Comparison of ENCODE assay signal across 10 mouse cellular contexts in genomic region chr19:59261604-59262003, GRCm38 (mm10). TPM values are rescaled to one million over a fixed set of nuclear protein-coding genes. Genes with fewer than 3 reads are reported as not detected.
DNase-seq lines count a peak whose midpoint lies in the region; ATAC-seq and TF ChIP-seq lines count a peak whose summit lies in the region.
"Had no signal": no experiment of that assay in that cellular context is flagged by ENCODE, and none has a peak within 500 bp of the region (broad histone marks: within the 10 kb centered on the region; RNA-seq: fewer than 3 reads in every experiment).

No protein-coding gene starts in this region.

- no peak overlapping the region for H3K27ac ChIP-seq in kidney, adult 2 months (ENCODE audit: insufficient read depth, low read depth, low read length)
- H3K27ac ChIP-seq in forebrain, embryonic 12.5 days = no peak overlapping the region
- H3K27ac ChIP-seq in limb, embryonic 15.5 days = no peak overlapping the region
- no peak overlapping the region for H3K27ac ChIP-seq in neural tube, embryonic 12.5 days
- no peak overlapping the region for H3K27ac ChIP-seq in layer of hippocampus, adult 2 months

- no peak for TF ChIP-seq POLR2A in kidney, adult 2 months (IDR thresholded peaks at IDR 0.05; ENCODE audit: low read depth, low read length)

- TF ChIP-seq CTCF in kidney, adult 2 months (conservative IDR thresholded peaks at IDR 0.05; ENCODE audit: insufficient read depth, insufficient read length, low read depth, low read length) = no peak
- TF ChIP-seq CTCF in layer of hippocampus, adult 2 months (conservative IDR thresholded peaks at IDR 0.05) = no peak

- peak overlapping the region; percentile 83 for H3K4me2 ChIP-seq in forebrain, embryonic 12.5 days
- peak overlapping the region; percentile 90 for H3K4me2 ChIP-seq in limb, embryonic 15.5 days
- H3K4me2 ChIP-seq in neural tube, embryonic 12.5 days (replicated peaks) = peak overlapping the region; percentile 86

- WGBS in kidney, adult 2 months = 46% methylated on average over 7 of the region's 7 CpGs
- 50% methylated on average over 7 of the region's 7 CpGs for WGBS in forebrain, embryonic 12.5 days
- WGBS in limb, embryonic 15.5 days = 59% methylated on average over 7 of the region's 7 CpGs
- WGBS in neural tube, embryonic 12.5 days = 57% methylated on average over 7 of the region's 7 CpGs

- no peaks in the 10 kb centered on the region for H3K27me3 ChIP-seq in kidney, adult 2 months (replicated peaks; ENCODE audit: control insufficient read depth, insufficient read depth, low read length)
- peaks cover 48% of the 10 kb centered on the region for H3K27me3 ChIP-seq in forebrain, embryonic 12.5 days
- peaks cover 31% of the 10 kb centered on the region for H3K27me3 ChIP-seq in limb, embryonic 15.5 days
- H3K27me3 ChIP-seq in neural tube, embryonic 12.5 days (replicated peaks) = peaks cover 22% of the 10 kb centered on the region

- no peak overlapping the region for H3K4me3 ChIP-seq in kidney, adult 2 months (ENCODE audit: insufficient read depth, low read depth, low read length)
- peak overlapping the region; percentile 49 for H3K4me3 ChIP-seq in forebrain, embryonic 12.5 days (replicated peaks)
- H3K4me3 ChIP-seq in limb, embryonic 15.5 days = no peak overlapping the region
- H3K4me3 ChIP-seq in neural tube, embryonic 12.5 days = no peak overlapping the region
- no peak overlapping the region for H3K4me3 ChIP-seq in layer of hippocampus, adult 2 months

- H3K36me3 ChIP-seq in kidney, adult 2 months (ENCODE audit: control insufficient read depth, insufficient read depth, low read length) = no peaks in the 10 kb centered on the region
- H3K36me3 ChIP-seq in forebrain, embryonic 12.5 days (replicated peaks) = no peaks in the 10 kb centered on the region
- H3K36me3 ChIP-seq in limb, embryonic 15.5 days = no peaks in the 10 kb centered on the region
- H3K36me3 ChIP-seq in neural tube, embryonic 12.5 days = no peaks in the 10 kb centered on the region

- ATAC-seq in forebrain, embryonic 12.5 days (ENCODE audit: low FRiP score) = no peak
- ATAC-seq in limb, embryonic 15.5 days (ENCODE audit: insufficient number of reproducible peaks, low FRiP score, low TSS enrichment, low read depth) = no peak
- ATAC-seq in neural tube, embryonic 12.5 days (ENCODE audit: low FRiP score, low read depth) = no peak

- H3K4me1 ChIP-seq in kidney, adult 2 months (ENCODE audit: control insufficient read depth, insufficient read depth, low read length) = no peaks in the 10 kb centered on the region
- H3K4me1 ChIP-seq in forebrain, embryonic 12.5 days = peaks cover 44% of the 10 kb centered on the region
- H3K4me1 ChIP-seq in limb, embryonic 15.5 days = peaks cover 10% of the 10 kb centered on the region
- H3K4me1 ChIP-seq in neural tube, embryonic 12.5 days = peaks cover 13% of the 10 kb centered on the region

- peak overlapping the region; percentile 58; the same call in 1 of the 2 replicates for H3K9ac ChIP-seq in forebrain, embryonic 12.5 days
- H3K9ac ChIP-seq in limb, embryonic 15.5 days = no peak overlapping the region
- 0 out of 2 replicates have a peak overlapping the region, but pooled peaks have one; percentile 52 for H3K9ac ChIP-seq in neural tube, embryonic 12.5 days

- H3K9me3 ChIP-seq in forebrain, embryonic 12.5 days = no peaks in the 10 kb centered on the region
- H3K9me3 ChIP-seq in limb, embryonic 15.5 days = no peaks in the 10 kb centered on the region
- H3K9me3 ChIP-seq in neural tube, embryonic 12.5 days = peaks cover 9% of the 10 kb centered on the region

- peak; percentile 2 for DNase-seq in kidney, adult 2 months
- DNase-seq in kidney, adult 9 months = no peak
- DNase-seq in thymus, postnatal 10 days (ENCODE audit: low spot score in 2 of 2) = no peak
- DNase-seq in spleen, postnatal 10 days (ENCODE audit: low spot score in 2 of 2) = no peak
- no peak for DNase-seq in layer of hippocampus, adult 2 months (ENCODE audit: low spot score in 2 of 2)
- DNase-seq: gastrocnemius, postnatal 36 days; lung, postnatal 36 days had no signal

RNA-seq across cellular contexts. Expression of gene Slc18a2, which starts 0.9 kb away (rescaled TPM):
- 0.86 and 1.6 TPM in 2 replicates for polyA plus RNA-seq in kidney, adult 2 months (2012; rRNA removed)
- polyA plus RNA-seq in forebrain, embryonic 12.5 days (2016; fragmentation: Nextera tagmentation; extraction: Ambion mirVana) = 22.1 and 27.7 TPM in 2 replicates
- polyA plus RNA-seq in limb, embryonic 15.5 days (2015; fragmentation: Nextera tagmentation; extraction: Ambion mirVana) = 8.5 and 8.7 TPM in 2 replicates
- 9.7 and 11.0 TPM in 2 replicates for polyA plus RNA-seq in neural tube, embryonic 12.5 days (2016; fragmentation: Nextera tagmentation; extraction: Ambion mirVana)
- 1 to 10 TPM; 1.2 to 1.4 TPM for total RNA-seq in layer of hippocampus, adult 2 months (2021)

RNA-seq across cellular contexts. Expression of gene Kcnk18, which starts 42.6 kb away (rescaled TPM):
- not detected in 2 replicates for polyA plus RNA-seq in kidney, adult 2 months (2012; rRNA removed)
- polyA plus RNA-seq in forebrain, embryonic 12.5 days (2016; fragmentation: Nextera tagmentation; extraction: Ambion mirVana) = not detected in 2 replicates
- polyA plus RNA-seq in limb, embryonic 15.5 days (2015; fragmentation: Nextera tagmentation; extraction: Ambion mirVana) = not detected in 2 replicates
- polyA plus RNA-seq in neural tube, embryonic 12.5 days (2016; fragmentation: Nextera tagmentation; extraction: Ambion mirVana) = not detected in 2 replicates
- total RNA-seq in layer of hippocampus, adult 2 months (2021) = not detected
- total RNA-seq: gastrocnemius, postnatal 36 days had no signal
